Mouse (Mus musculus): ENCODE data around the gene Nin. TPM values are rescaled to one million over a fixed set of nuclear protein-coding genes. Genes with fewer than 3 reads are reported as not detected.

Gene Nin
- polyA plus RNA-seq, 1 experiment from 2014 or later, result 12.0 TPM

DNA sequence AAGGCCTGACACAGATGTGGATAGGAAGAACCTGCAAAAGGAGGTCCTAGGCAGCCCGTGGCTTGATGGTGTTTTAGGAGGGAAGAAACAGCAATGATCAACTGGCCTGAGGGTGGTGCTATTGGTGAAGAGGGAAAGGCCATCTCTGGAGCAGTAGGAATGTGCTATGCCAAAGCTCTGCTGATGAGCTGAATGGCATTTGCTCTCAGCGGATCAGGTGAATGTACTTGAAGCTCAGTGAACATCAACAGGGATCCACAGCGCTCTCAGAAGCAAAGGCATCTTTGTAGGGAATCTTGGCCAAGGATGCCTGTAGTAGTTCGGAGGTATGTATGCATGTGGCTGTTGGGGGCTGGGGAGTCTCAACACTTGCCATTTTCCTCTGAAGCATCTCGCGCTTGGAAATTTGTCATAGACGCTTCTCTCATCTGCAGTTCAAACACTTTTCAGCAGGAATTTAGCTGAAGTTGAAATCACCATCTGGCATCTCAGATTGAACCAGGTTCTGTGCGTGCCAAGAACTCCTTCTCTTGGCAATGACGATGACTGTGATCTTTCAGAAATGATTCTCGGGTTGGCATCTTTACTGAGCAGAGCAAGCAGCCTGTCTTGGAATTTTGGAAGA is 5.3 kb upstream of the Nin start:
- ATAC-seq (ENCODE audit: insufficient number of reproducible peaks, insufficient read depth, low FRiP score, low TSS enrichment, low read depth), result no peak
- H3K27me3 ChIP-seq, result 0 out of 2 replicates have a peak, but pooled peaks cover 2% of the 10 kb centered on the region
- 88% methylated on average over 10 of the region's 10 CpGs for WGBS
- H3K36me3 ChIP-seq, result no peaks in the 10 kb centered on the region
- no peak overlapping the region for H3K9ac ChIP-seq (replicated peaks)
- no peak overlapping the region for H3K4me3 ChIP-seq (replicated peaks)
- H3K9me3 ChIP-seq, result no peaks in the 10 kb centered on the region
- no peak overlapping the region for H3K27ac ChIP-seq
- H3K4me1 ChIP-seq (replicated peaks), result no peaks in the 10 kb centered on the region
- H3K4me2 ChIP-seq, result no peak overlapping the region

DNA sequence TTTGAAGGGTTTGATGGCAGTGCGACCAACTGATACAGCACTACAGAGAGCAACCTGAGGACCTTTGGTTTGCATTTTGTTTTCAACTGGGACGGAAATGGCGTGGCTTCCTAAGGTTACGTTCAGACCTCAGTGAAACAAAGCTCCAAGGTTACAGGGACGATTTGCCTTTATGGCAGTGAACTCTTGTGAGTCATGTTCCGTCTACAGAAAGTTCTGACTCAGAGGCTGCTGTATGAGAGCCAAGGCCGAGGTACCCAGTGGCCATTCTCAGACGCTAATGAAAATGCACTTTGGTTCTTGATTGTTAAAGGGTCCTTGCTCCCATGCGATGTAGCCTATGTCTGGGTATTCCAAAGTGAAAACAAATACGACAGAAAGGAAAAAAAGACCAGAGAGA is 3.6 kb upstream of the Nin start:
- 88% methylated on average over 10 of the region's 10 CpGs for WGBS
- Histone ChIP-seq H3K4me2 (no peak overlapping the region), H3K9ac (replicated peaks) (no peak overlapping the region), H3K27me3 (peaks cover 11% of the 10 kb centered on the region), H3K9me3 (no peaks in the 10 kb centered on the region), H3K27ac (no peak overlapping the region), H3K36me3 (no peaks in the 10 kb centered on the region), H3K4me1 (replicated peaks) (no peaks in the 10 kb centered on the region; the same call in 1 of the 2 replicates), H3K4me3 (replicated peaks) (no peak overlapping the region)
- ATAC-seq (ENCODE audit: insufficient number of reproducible peaks, insufficient read depth, low FRiP score, low TSS enrichment, low read depth), result no peak

DNA sequence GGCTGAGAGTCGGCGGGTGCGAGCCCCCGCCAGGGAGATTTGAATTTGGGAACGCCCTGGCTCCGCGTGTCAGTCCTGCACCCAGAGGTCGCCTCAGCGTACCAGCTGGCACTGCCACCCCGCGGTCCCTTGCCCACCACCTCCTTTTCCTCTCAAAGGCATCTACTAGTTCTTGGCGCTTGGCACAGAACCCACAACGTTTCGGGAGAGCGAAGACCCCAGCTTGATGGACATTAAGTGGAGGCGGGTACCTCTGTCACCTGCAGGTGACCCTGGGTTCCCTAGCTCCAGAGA is 1.5 kb downstream of the Nin start:
- Histone ChIP-seq H3K27me3 (peaks cover 18% of the 10 kb centered on the region), H3K27ac (no peak overlapping the region)
- 2% methylated on average over 16 of the region's 16 CpGs for WGBS

DNA sequence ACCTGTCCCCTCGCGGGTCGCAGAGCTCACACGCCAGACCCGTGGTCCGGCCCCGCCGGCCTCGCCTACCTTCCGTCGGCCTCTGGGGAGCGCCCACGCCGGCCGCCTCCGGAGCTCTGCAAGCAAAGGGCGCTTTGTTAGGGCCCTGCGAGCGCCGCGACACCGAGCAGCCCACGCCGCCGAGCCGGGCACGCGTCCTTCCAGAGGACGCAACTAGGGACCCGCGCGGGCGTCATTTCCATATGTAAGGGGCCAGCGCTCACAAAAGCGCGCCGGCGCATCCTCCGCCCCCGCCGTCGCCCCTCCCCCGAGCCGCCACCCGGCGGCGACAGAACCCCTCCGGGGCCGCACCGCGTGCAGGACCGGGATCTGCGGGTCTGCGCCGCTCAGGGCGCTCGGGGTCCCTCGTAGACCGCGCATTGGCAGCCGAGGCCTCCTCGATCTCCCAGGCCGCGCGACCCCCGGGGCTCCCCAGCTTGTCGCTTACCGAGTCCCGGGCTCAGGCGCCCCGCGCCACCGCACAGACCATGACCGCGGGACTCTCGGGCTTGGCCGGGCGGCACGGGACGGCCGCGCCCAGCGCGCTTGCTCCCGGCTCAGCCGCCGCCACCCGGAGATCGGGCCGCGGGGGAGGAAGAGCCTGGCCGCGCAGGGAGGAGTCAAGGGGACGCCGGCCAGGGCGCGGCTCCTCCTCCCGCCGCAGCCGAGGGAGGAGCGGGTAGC is 2.0 kb downstream of the Nin start:
- ATAC-seq (ENCODE audit: insufficient number of reproducible peaks, insufficient read depth, low FRiP score, low TSS enrichment, low read depth), result peak; percentile 72
- Histone ChIP-seq H3K27me3 (peaks cover 18% of the 10 kb centered on the region), H3K4me2 (peak overlapping the region; percentile 92), H3K27ac (peak overlapping the region; percentile 77), H3K9ac (replicated peaks) (peak overlapping the region; percentile 81), H3K9me3 (no peaks in the 10 kb centered on the region), H3K4me1 (replicated peaks) (peaks cover 28% of the 10 kb centered on the region), H3K4me3 (replicated peaks) (peak overlapping the region; percentile 87), H3K36me3 (no peaks in the 10 kb centered on the region)
- under 1% methylated on average over 100 of the region's 101 CpGs for WGBS

More for the DNA sequence above, 1.5 kb downstream of the Nin start:
- Histone ChIP-seq H3K9ac (replicated peaks) (peak overlapping the region; percentile 81), H3K36me3 (no peaks in the 10 kb centered on the region), H3K4me3 (replicated peaks) (peak overlapping the region; percentile 87), H3K4me1 (replicated peaks) (peaks cover 28% of the 10 kb centered on the region), H3K9me3 (no peaks in the 10 kb centered on the region), H3K4me2 (peak overlapping the region; percentile 92)
- ATAC-seq (ENCODE audit: insufficient number of reproducible peaks, insufficient read depth, low FRiP score, low TSS enrichment, low read depth), result no peak

DNA sequence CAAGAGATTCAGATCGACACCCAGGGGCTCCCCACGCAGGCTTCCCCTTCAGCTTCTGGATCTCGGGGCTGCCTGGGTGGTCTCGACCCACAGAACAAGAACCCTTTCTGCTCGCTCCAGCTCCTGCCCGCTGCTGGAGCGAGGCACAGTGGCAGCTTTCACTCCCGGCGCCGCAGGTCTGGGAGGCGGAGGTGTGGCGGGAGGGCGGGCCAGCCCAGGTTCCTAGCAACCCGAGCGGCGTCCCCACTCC is 2.5 kb downstream of the Nin start:
- Histone ChIP-seq H3K4me2 (peak overlapping the region; percentile 92), H3K4me1 (replicated peaks) (peaks cover 28% of the 10 kb centered on the region), H3K9ac (replicated peaks) (peak overlapping the region; percentile 81), H3K36me3 (no peaks in the 10 kb centered on the region), H3K9me3 (no peaks in the 10 kb centered on the region), H3K27me3 (peaks cover 18% of the 10 kb centered on the region), H3K4me3 (replicated peaks) (peak overlapping the region; percentile 87), H3K27ac (peak overlapping the region; percentile 77)
- WGBS, result under 1% methylated on average over 16 of the region's 16 CpGs
- peak; percentile 62 for ATAC-seq (ENCODE audit: insufficient number of reproducible peaks, insufficient read depth, low FRiP score, low TSS enrichment, low read depth)

DNA sequence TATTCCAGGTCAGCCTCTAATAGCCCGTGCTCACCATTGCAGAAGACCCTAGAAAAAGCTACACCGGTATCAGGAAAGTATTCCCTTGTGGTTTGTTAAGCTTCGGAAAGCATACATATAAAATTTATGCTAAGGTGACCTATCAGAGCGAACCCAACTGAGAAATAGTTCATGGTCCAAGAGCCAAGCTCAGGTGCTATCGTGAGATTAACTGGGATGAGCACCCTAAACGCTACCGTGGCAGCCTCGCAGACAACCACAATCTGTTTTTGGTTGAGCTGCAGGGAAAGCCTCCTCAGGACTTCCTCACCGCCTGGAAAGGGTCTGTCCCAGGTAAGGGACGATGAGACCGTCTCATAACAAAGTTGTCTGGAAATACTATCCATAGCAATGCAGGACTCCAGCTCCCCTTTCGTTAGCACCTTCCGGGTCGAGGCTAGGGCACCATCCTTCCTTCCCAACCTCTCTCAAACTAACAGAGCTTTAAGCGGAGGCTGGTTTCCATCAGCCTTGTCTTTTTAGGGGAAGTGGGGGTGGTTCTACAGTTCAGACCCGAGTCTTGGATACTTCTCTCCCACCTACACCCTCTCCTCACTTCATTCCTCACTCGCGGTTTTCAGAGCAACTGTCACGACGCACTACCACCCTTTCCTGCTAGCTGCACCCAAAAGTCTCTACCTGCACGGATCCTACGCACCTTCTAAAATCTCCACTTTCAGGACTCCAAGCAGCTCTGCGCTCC is 3.0 kb downstream of the Nin start:
- Histone ChIP-seq H3K4me2 (peak overlapping the region; percentile 92), H3K27me3 (peaks cover 18% of the 10 kb centered on the region), H3K9ac (replicated peaks) (peak overlapping the region; percentile 81), H3K36me3 (no peaks in the 10 kb centered on the region), H3K4me1 (replicated peaks) (peaks cover 31% of the 10 kb centered on the region), H3K4me3 (replicated peaks) (peak overlapping the region; percentile 87), H3K9me3 (no peaks in the 10 kb centered on the region), H3K27ac (no peak overlapping the region)
- WGBS, result 11% methylated on average over 23 of the region's 23 CpGs
- no peak for ATAC-seq (ENCODE audit: insufficient number of reproducible peaks, insufficient read depth, low FRiP score, low TSS enrichment, low read depth)

DNA sequence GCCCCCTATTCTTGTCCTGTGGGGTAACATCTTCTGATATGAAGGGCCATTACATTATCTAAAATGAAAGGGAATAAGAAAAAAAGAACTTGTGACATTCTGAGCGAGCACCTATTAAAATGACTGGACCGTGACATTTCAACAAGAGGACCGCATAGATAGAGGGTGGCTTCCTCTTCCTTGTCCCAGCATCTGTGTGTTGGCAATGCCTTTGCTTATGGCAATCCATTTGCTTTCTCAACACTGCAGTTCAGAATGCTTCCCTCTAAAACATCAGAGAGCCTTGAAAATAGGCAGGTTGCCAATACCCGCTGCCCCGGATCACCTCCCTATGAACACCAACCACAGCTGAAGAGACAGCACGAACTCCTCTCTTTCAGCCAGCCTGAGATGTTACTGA is 3.6 kb downstream of the Nin start:
- no peaks in the 10 kb centered on the region for H3K36me3 ChIP-seq
- no peak overlapping the region for H3K27ac ChIP-seq
- WGBS, result 80% methylated on average over 6 of the region's 6 CpGs
- H3K4me1 ChIP-seq (replicated peaks), result peaks cover 37% of the 10 kb centered on the region
- peak overlapping the region; percentile 87 for H3K4me3 ChIP-seq (replicated peaks)
- no peaks in the 10 kb centered on the region for H3K9me3 ChIP-seq
- peak overlapping the region; percentile 92 for H3K4me2 ChIP-seq
- peaks cover 18% of the 10 kb centered on the region for H3K27me3 ChIP-seq
- no peak overlapping the region for H3K9ac ChIP-seq (replicated peaks)
- ATAC-seq (ENCODE audit: insufficient number of reproducible peaks, insufficient read depth, low FRiP score, low TSS enrichment, low read depth), result no peak

DNA sequence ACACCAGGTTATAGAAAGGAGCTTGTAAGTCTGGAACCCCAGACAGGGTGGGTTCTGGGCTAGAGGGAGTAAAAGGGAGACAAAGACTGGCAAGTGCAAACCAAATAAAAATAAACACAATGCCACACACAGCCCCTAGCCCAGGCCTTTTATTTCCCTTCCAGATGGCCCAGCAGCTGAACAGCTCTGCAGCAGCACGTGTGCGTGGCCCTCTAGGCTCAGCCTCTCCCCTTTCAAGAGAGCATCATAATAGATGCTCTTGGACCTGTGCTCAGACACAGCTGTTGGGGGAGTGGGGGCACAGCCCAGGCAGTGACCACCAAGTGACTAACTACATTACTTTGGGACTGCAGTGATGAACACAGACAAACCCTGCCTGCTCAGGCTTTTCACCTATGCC is 5.4 kb downstream of the Nin start:
- 8% methylated on average over 2 of the region's 2 CpGs for WGBS
- H3K4me2 ChIP-seq, result no peak overlapping the region
- H3K4me1 ChIP-seq (replicated peaks), result peaks cover 46% of the 10 kb centered on the region
- peaks cover 16% of the 10 kb centered on the region for H3K27me3 ChIP-seq
- peak overlapping the region; percentile 37; the same call in 1 of the 2 replicates for H3K27ac ChIP-seq
- H3K4me3 ChIP-seq (replicated peaks), result no peak overlapping the region
- H3K9ac ChIP-seq (replicated peaks), result no peak overlapping the region
- no peaks in the 10 kb centered on the region for H3K36me3 ChIP-seq
- peak; percentile 45; the same call in 1 of the 2 replicates for ATAC-seq (ENCODE audit: insufficient number of reproducible peaks, insufficient read depth, low FRiP score, low TSS enrichment, low read depth)
- H3K9me3 ChIP-seq, result no peaks in the 10 kb centered on the region

DNA sequence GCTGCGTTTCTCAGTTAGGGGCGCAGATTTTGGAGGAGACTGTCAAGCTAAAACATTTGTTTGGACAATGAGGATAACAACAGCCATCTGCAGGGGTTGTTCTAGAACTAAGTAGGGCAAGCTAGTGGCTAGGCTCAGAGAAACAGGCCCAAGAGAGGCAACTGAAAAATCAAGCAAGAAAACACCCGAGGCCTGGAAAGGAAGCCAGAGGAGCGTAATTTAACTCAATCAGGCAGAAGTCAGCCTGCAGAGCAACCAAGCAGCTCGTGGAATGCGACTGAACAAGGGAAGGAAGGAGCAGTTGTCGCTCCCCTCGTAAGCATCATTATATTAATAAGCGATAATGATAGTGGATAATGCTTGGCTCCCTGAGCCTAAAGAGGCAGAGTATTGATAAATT is 7.0 kb downstream of the Nin start:
- no peaks in the 10 kb centered on the region for H3K9me3 ChIP-seq
- H3K4me3 ChIP-seq (replicated peaks), result no peak overlapping the region
- no peak overlapping the region for H3K27ac ChIP-seq
- no peak overlapping the region for H3K4me2 ChIP-seq
- H3K9ac ChIP-seq (replicated peaks), result no peak overlapping the region
- H3K27me3 ChIP-seq, result peaks cover 7% of the 10 kb centered on the region; the same call in 1 of the 2 replicates
- ATAC-seq (ENCODE audit: insufficient number of reproducible peaks, insufficient read depth, low FRiP score, low TSS enrichment, low read depth), result no peak
- H3K4me1 ChIP-seq (replicated peaks), result peaks cover 46% of the 10 kb centered on the region
- WGBS, result 59% methylated on average over 9 of the region's 9 CpGs
- H3K36me3 ChIP-seq, result 0 out of 2 replicates have a peak, but pooled peaks cover 3% of the 10 kb centered on the region

DNA sequence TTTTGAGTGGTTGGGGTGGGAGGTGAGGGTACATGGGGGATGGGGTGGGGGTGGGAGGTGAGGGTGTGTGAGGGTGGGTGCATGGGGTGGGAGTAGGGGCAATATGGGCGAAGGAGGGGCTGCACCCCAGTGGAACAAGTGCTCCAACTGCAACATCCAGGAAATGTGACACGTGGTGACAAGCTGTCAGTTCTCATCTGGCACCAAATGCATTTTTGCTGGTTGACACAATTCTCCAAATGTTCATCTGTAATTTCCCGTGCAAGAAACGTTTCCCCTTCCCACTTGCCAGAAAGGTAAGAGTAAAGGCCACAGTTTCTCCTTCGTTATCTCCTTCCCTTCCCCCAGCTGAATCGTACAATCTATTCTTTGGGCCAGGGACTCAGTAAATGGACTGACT is 7.6 kb downstream of the Nin start:
- Histone ChIP-seq H3K4me3 (replicated peaks) (no peak overlapping the region), H3K36me3 (0 out of 2 replicates have a peak, but pooled peaks cover 3% of the 10 kb centered on the region), H3K27ac (no peak overlapping the region), H3K9me3 (no peaks in the 10 kb centered on the region), H3K4me1 (replicated peaks) (peaks cover 44% of the 10 kb centered on the region), H3K9ac (replicated peaks) (no peak overlapping the region), H3K27me3 (peaks cover 7% of the 10 kb centered on the region; the same call in 1 of the 2 replicates), H3K4me2 (no peak overlapping the region)
- WGBS, result 71% methylated on average over 6 of the region's 6 CpGs
- no peak for ATAC-seq (ENCODE audit: insufficient number of reproducible peaks, insufficient read depth, low FRiP score, low TSS enrichment, low read depth)

DNA sequence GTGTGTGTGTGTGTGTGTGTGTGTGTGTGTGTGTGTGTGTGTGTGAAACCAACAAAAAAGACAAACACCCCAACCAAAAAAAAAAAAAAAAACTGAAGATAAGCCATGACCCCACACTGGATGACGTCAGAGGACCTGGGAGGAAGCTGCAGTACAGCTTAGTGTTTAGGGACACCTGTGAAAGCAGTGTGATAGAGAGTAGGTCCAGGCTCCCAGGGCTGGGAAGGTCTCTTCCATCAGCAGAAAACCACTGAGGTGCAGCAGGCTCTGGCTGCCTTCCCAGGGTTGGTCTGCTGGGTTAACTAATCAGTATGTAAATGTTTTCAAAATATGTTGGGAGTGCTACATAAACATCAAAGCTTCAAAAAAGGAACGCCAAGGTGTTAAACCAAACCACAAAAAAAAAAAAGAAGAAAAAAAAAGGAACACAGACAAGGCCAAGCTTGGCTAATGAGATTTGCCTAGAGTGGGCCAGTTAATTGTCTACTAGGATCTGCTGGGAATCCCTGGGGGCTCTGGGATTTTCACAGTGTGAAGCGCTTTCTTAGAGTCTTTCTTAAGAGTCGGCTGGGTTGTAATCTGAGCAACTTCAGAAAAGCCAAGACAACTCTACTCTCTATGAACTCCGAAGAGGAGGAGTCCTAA is 8.6 kb downstream of the Nin start:
- 27% methylated on average over 5 of the region's 5 CpGs for WGBS
- Histone ChIP-seq H3K9me3 (no peaks in the 10 kb centered on the region), H3K4me3 (replicated peaks) (no peak overlapping the region), H3K9ac (replicated peaks) (no peak overlapping the region), H3K27ac (no peak overlapping the region), H3K27me3 (peaks cover 1% of the 10 kb centered on the region; the same call in 1 of the 2 replicates), H3K4me1 (replicated peaks) (peaks cover 34% of the 10 kb centered on the region), H3K36me3 (0 out of 2 replicates have a peak, but pooled peaks cover 3% of the 10 kb centered on the region), H3K4me2 (no peak overlapping the region)
- no peak for ATAC-seq (ENCODE audit: insufficient number of reproducible peaks, insufficient read depth, low FRiP score, low TSS enrichment, low read depth)

Measured in limb, embryonic 12.5 days (tissue).